Mouse (Mus musculus) liver, embryonic 14.5 days (tissue): ENCODE results near the gene H2-Eb2. TPM values are rescaled to one million over a fixed set of nuclear protein-coding genes. Genes with fewer than 3 reads are reported as not detected.

Source experiments
- ATAC-seq: fragments of 200-750 bp; cut with Nextera tagmentation; 2 replicates; pipeline ENCODE4 v1.8.0; 2017; ENCODE audit warnings: moderate number of reproducible peaks, mild to moderate bottlenecking, moderate library complexity; ENCODE audit not compliant: insufficient read depth
- DNase-seq, 3 experiments: peaks; one replicate each; pipeline ENCODE4 v3.0.0-alpha.2; 2012 to 2013; ENCODE audit warnings: low read depth in 3 of 3, low spot score in 3 of 3
- H3K27ac ChIP-seq: fragments of 300-500 bp; sonication (generic); 2 replicates; pipeline ENCODE4 v1.5.1; 2014; ENCODE audit warnings: moderate library complexity, mild to moderate bottlenecking, control low read depth, inconsistent platforms
- H3K27me3 ChIP-seq: fragments of 300-500 bp; sonication (generic); 2 replicates; pipeline ENCODE4 v1.6.1; 2014; ENCODE audit warnings: mild to moderate bottlenecking, low read length, moderate library complexity; ENCODE audit not compliant: control insufficient read depth, insufficient read depth
- H3K36me3 ChIP-seq: fragments of 300-500 bp; sonication (generic); replicated peaks from 2 replicates; pipeline ENCODE4 v1.6.1; 2014; ENCODE audit warnings: low read depth; ENCODE audit not compliant: control insufficient read depth, insufficient read depth
- H3K4me1 ChIP-seq, 2 experiments: fragments of 200-500 bp in 1 of 2; fragments of 300-500 bp in 1 of 2; sonication (generic) in 1 of 2; replicated peaks; 2 replicates each; pipeline ENCODE4 v1.6.1; 2012 to 2014; ENCODE audit warnings: antibody characterized with exemption in 1 of 2, inconsistent platforms in 1 of 2, low read length in 1 of 2; ENCODE audit not compliant: control insufficient read depth in 2 of 2, insufficient read depth in 2 of 2
- H3K4me2 ChIP-seq: fragments of 300-500 bp; sonication (generic); 2 replicates; pipeline ENCODE4 v1.6.1; 2014; ENCODE audit warnings: low read depth, mild to moderate bottlenecking, control low read depth, moderate library complexity
- H3K4me3 ChIP-seq, 2 experiments: fragments of 200-500 bp in 1 of 2; fragments of 300-500 bp in 1 of 2; sonication (generic) in 1 of 2; 2 replicates each; pipeline ENCODE4 v1.5.1; 2012 to 2014; ENCODE audit warnings: low read depth in 2 of 2, low read length in 2 of 2, mild to moderate bottlenecking in 2 of 2, control low read depth in 1 of 2, inconsistent platforms in 1 of 2, moderate library complexity in 1 of 2; ENCODE audit not compliant: insufficient read depth in 1 of 2
- H3K9ac ChIP-seq: fragments of 300-500 bp; sonication (generic); replicated peaks from 2 replicates; pipeline ENCODE4 v1.6.1; 2014; ENCODE audit warnings: mild to moderate bottlenecking, control low read depth, moderate library complexity
- H3K9me3 ChIP-seq: fragments of 300-500 bp; sonication (generic); 2 replicates; pipeline ENCODE4 v1.6.1; 2016; ENCODE audit warnings: low read length, mixed read lengths; ENCODE audit not compliant: control insufficient read depth
- CTCF ChIP-seq: IDR thresholded peaks from 2 replicates; pipeline ENCODE4 v1.5.1; 2016; ENCODE audit warnings: antibody characterized with exemption, low read depth, control low read depth
- EP300 ChIP-seq: IDR thresholded peaks from 2 replicates; pipeline ENCODE4 v1.6.1; 2016; ENCODE audit warnings: antibody characterized with exemption, low read depth
- WGBS: fragments of 180-500 bp; shearing (Covaris S2); extraction: QIAGEN DNeasy Blood & Tissue Kit; methylation state at CpG from one replicate; pipeline ENCODE4 v1.1.7; 2014; ENCODE audit not compliant: insufficient replicate concordance; 5-methylcytosine and 5-hydroxymethylcytosine counted together
- polyA plus RNA-seq, 2 experiments: library from polyadenylated mRNA; depleted of rRNA in 1 of 2; stranded (reverse) in 1 of 2; unstranded in 1 of 2; fragments of >200 nt; fragmentation: Nextera tagmentation in 1 of 2; extraction: Ambion mirVana in 1 of 2; gene quantifications; 2 replicates each; pipeline versions ENCODE4 v1.2.1 to v1.2.3; 2012 to 2014

The H2-Eb2 gene
- polyA plus RNA-seq, 2 experiments, result not detected

DNA sequence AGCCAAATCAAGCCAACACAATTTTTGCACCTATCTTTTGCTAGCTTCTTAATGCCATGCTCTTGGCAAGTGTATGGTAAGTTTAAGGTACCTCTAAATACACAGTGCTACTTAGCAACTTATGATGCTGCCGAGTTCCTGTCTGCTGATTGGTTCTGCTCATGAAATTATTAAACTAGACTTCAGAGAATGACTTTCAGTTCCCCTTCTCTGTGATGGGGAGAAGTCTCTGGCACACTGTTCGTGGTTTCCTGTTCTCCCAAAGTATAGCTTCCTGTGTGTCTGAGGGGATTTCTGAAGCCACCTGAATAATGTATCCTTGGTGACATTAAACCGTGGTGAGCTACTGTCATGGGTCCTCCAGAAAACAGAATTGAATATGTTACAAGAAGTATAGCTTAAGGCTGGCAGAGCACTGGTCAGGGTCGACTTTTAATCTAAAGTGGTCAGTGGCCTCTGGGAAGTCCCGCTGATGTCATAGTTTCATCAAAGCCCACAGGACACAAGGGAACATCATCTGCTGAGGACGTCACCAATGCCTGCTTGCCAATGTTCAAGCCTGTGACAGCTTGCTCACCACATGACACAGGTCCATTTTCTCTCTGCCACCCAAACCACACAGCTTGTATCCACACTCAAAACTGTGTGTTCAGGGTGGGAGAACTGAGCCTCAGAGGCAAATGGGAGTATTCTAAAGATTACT is 22.3 kb downstream of the H2-Eb2 start:
- Histone ChIP-seq H3K36me3 (no peaks in the 10 kb centered on the region), H3K4me3 (no peak overlapping the region), H3K27ac (no peak overlapping the region), H3K4me1 (no peaks in the 10 kb centered on the region), H3K27me3 (no peaks in the 10 kb centered on the region), H3K9ac (no peak overlapping the region), H3K4me2 (no peak overlapping the region), H3K9me3 (no peaks in the 10 kb centered on the region)
- DNase-seq, result peak; percentile 11 to 13 (median 11)
- WGBS, result 31% methylated on average over 6 of the region's 6 CpGs
- no peak for TF ChIP-seq CTCF
- no peak for TF ChIP-seq EP300
- no peak for ATAC-seq

DNA sequence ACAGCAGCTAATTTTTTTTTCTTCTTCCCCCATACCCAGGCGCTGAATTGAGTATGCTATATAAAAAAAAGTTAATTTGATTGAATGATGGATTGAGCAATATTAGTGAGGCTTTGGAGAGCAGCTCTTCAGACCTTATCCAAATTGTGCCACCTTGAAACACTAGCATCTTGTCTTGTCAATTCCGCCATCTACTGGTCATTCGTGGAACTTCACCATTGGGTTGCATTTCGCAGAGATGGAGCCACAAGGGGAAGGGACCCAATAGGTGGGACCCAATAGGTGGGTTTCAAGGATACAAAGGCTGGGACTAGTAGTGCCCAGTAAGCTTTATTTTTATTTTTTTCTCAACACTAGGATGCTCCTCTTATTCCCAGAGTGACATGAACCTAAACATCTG is 24.0 kb downstream of the H2-Eb2 start:
- no peak overlapping the region for H3K4me3 ChIP-seq
- no peaks in the 10 kb centered on the region for H3K9me3 ChIP-seq
- no peak overlapping the region for H3K27ac ChIP-seq
- peak; percentile 31 to 41 (median 36) for DNase-seq
- no peak for ATAC-seq
- H3K4me1 ChIP-seq, result no peaks in the 10 kb centered on the region; a peak in 1 of 4 replicates
- 4% methylated on average over 4 of the region's 4 CpGs for WGBS
- no peak overlapping the region for H3K9ac ChIP-seq
- H3K27me3 ChIP-seq, result no peaks in the 10 kb centered on the region
- H3K4me2 ChIP-seq, result no peak overlapping the region
- TF ChIP-seq CTCF (peak; percentile 86), EP300 (no peak)
- no peaks in the 10 kb centered on the region for H3K36me3 ChIP-seq

DNA sequence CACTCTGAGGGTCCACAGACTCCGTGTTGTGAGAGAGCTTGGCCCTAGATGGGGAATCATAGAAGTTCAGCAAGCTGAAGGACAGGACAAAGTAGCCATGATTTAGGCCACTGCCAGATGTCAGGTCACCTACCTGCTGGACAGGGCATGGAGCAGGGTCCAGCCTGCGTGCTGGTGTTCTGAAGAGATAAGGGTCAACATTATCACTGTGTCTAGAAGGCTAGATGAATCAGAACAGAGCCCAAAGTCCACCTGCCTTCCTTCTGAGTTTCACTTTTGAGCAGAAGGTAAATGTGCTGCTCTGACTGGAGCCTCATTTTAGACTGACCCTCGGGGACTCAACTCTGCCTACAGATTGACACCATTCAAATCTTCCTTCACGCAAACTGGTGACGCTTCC is 29.1 kb downstream of the H2-Eb2 start, which contains the start of gene Btnl2:
Gene Btnl2, plus strand, starts transcription at position 284 of the 400 bp plus-strand sequence.
- TF ChIP-seq EP300, result no peak
- no peak for TF ChIP-seq CTCF
- no peak within 1 kb of the TSS for H3K27ac ChIP-seq
- 57% methylated on average over 5 of the region's 5 CpGs for WGBS

DNA sequence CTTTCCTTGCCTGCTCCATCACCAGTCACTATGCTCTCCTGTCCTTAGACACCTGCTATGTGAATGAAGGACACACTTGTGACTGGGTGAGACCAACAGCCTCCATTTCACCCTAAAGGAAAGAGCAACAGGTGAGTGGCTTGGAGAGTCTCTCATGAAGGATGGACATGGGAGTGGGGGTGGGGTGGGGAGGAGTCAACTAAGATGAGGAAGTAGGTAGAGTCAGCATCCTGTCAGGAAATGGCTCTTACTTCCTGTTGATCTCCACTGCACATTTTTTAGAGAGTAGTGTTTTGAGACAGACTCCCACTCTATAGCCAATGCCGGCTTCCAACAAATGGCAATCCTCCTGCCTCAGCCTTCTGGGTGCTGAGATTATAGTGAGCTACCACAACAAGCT is 29.5 kb downstream of the H2-Eb2 start:
- no peak overlapping the region for H3K4me2 ChIP-seq
- ATAC-seq, result no peak
- TF ChIP-seq EP300, result no peak
- no peak for TF ChIP-seq CTCF
- DNase-seq, result no peak
- H3K27ac ChIP-seq, result no peak overlapping the region
- H3K4me3 ChIP-seq, result no peak overlapping the region
- H3K36me3 ChIP-seq, result no peaks in the 10 kb centered on the region
- no peaks in the 10 kb centered on the region for H3K9me3 ChIP-seq
- WGBS, result 40% methylated on average over 1 of the region's 1 CpGs
- H3K27me3 ChIP-seq, result no peaks in the 10 kb centered on the region
- peaks cover 0 to 4% of the 10 kb centered on the region in 2 experiments; a peak in 2 of 4 replicates for H3K4me1 ChIP-seq
- H3K9ac ChIP-seq, result no peak overlapping the region

More for the DNA sequence above, 29.1 kb downstream of the H2-Eb2 start, which contains the start of gene Btnl2:
- Histone ChIP-seq H3K4me1 (peaks cover 0 to 4% of the 10 kb centered on the region in 2 experiments; a peak in 2 of 4 replicates), H3K4me2 (no peak within 1 kb of the TSS), H3K9ac (no peak within 1 kb of the TSS), H3K36me3 (no peaks in the 10 kb centered on the region), H3K9me3 (no peaks in the 10 kb centered on the region), H3K4me3 (no peak within 1 kb of the TSS), H3K27me3 (no peaks in the 10 kb centered on the region)
- ATAC-seq, result no peak
- no peak for DNase-seq

DNA sequence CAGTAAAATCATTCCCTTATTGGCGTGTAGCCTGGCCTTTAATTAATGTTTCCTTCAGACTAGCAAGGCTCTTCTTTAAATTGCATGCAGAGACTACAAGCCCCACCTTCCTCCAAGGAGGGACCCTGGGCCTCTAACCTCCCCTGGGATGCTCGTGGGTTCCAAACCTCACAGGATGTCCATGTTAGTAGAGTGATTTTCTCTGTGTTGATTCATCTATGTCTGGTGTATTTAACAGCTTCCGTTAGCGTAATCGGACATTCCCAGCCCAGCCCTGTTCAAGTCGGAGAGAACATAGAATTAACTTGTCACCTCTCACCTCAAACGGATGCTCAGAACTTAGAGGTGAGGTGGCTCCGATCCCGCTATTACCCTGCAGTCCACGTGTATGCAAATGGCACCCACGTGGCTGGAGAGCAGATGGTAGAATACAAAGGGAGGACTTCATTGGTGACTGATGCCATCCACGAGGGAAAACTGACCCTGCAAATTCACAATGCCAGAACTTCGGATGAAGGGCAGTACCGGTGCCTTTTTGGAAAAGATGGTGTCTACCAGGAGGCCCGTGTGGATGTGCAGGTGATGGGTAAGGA is 37.6 kb downstream of the H2-Eb2 start:
- H3K27ac ChIP-seq, result no peak overlapping the region
- H3K4me3 ChIP-seq, result no peak overlapping the region
- no peaks in the 10 kb centered on the region for H3K9me3 ChIP-seq
- TF ChIP-seq CTCF (no peak), EP300 (no peak)
- DNase-seq (no peak), ATAC-seq (no peak)
- H3K36me3 ChIP-seq, result no peaks in the 10 kb centered on the region
- H3K27me3 ChIP-seq, result no peaks in the 10 kb centered on the region
- H3K9ac ChIP-seq, result no peak overlapping the region
- no peak overlapping the region for H3K4me2 ChIP-seq
- no peaks in the 10 kb centered on the region for H3K4me1 ChIP-seq
- WGBS, result 70% methylated on average over 15 of the region's 15 CpGs
